Mouse (Mus musculus): ENCODE measurements around the gene Elovl7. TPM values are rescaled to one million over a fixed set of nuclear protein-coding genes. Genes with fewer than 3 reads are reported as not detected.

Gene Elovl7
- total RNA-seq, 2 experiments from 2014 or later: 1.4 to 1.8 TPM

Other genes starting within 250 kb of the Elovl7 start
- 10 to 100 TPM; 27.6 to 28.5 TPM for gene Smim15, start 170.0 kb upstream of the Elovl7 start, total RNA-seq (2021)
- gene Ndufaf2, start 55.8 kb upstream of the Elovl7 start, total RNA-seq (2021): 10 to 100 TPM; 16.5 to 17.4 TPM
- gene Ercc8, start 55.7 kb upstream of the Elovl7 start, total RNA-seq (2021): 10 to 100 TPM; 13.5 to 13.7 TPM
- gene Depdc1b, start 101.9 kb downstream of the Elovl7 start, total RNA-seq (2021): 1 to 10 TPM; 3.6 to 4.2 TPM
- gene Pde4d, start 235.5 kb downstream of the Elovl7 start, total RNA-seq (2021): 10 to 100 TPM; 67.3 to 73.3 TPM

All from gastrocnemius, postnatal 4 days (tissue).